Mouse (Mus musculus) CD8-positive naive resting alpha-beta T cell, adult 2 months (primary cell): ENCODE results near the gene Cavin3.

Source experiments
- DNase-seq, 2 experiments: peaks; one replicate each; pipeline ENCODE4 v3.0.0; 2022; ENCODE audit warnings: low read depth in 2 of 2, low spot score in 2 of 2

Cavin3 gene

GRCm38 (mm10) chr7:105481505-105482411, at the start of gene Cavin3:
Gene Cavin3 (minus strand): TSS chr7:105482300.
- no peak for DNase-seq

GRCm38 (mm10) chr7:105528094-105528493, 46.0 kb upstream of the Cavin3 start:
- no peak for DNase-seq

- no peak for DNase-seq
Measured at GRCm38 (mm10) chr7:105527306-105527937, 45.3 kb upstream of the Cavin3 start.

- no peak for DNase-seq
Measured at GRCm38 (mm10) chr7:105524222-105524621, 42.1 kb upstream of the Cavin3 start.

DNA sequence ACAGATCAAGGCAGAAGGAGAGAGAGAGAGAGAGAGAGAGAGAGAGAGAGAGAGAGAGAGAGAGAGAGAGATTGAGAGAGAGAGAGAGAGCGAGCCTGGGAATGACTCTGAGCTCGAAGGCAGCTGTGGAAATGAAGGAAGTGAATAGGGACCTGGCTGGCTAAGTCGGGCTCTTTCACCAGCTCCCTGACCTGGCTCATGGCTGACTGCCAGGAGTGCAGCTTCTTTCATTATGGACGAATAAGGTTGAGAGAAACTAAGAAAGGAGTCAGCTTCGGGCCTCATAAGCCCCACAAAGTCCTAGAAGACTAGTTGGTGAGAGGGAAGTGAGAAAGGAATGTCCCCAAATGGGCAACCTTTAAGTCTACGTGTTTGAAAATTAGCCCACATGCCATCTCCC, 38.1 kb upstream of the Cavin3 start:
- DNase-seq = no peak

DNA sequence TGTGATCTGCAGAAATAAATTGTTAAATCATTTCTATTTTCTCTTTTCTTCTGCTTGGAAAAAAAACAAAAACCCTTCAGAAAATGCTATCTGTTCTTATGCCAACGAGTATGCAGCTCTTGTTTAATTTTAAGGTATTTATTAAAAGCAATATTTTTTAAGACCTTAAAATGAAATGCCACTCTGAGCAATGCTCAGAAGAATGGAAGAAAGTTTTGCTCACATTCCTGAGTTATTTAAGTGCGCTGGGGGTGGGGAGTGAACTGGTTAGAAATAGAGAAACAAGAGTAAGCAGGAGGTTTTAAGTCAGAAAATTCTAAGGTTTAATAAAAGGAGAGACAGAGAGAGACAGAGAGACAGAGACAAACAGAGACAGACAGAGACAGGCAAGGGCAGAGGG, 37.7 kb upstream of the Cavin3 start:
- DNase-seq = no peak

DNA sequence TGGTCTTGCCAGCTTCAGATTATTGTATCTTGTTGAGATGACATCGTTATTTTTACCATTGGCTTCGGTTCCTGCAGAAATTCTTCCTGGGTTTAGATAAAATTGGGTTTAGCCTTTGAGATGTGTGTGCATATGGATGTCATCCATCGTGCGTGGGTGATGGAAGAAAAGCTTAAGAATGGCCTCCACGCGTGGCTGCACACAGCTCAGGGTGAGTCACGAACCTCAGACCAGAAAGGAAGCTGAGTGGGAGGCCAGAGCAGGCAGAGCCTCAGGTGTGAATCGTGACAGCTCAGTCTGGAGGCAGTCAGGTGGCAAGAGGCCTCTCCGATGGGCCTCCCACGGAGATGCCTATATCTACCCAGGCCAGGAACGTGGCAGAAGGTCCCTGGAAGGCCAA, 37.2 kb upstream of the Cavin3 start:
- no peak for DNase-seq

DNA sequence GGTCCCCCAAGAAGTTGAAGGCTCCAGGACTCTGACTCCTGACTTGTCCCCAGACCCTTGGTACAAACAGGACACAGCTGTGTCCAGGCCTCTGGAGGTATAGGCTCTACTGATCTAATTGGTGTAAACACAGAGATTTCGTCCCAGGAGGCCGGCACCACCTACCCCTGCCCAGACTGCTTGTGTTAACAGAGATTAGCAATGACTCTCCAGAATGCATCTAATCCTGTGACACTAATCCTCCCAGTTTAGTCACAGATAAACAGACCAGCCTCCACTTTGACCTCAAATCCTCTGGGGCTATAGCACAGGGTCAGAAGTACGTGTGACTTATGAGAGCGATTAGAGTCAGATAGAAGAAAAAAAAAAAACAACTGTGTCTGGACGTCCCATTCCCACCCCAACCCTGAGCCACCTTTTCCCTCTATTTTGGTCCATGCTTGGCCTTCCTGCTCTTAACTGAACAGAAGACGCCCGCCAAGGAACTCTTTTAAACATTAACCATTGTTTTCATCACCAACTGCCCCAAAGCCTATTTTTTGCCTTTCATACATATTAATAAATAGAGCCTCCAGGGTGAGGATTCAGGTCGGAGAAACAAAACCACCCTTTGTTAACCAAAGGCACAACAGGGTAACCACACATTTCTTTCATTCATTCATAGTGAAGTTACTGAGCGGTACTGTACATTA, 34.7 kb upstream of the Cavin3 start:
- DNase-seq = no peak

GRCm38 (mm10) chr7:105515178-105515577, 33.1 kb upstream of the Cavin3 start:
- peak; percentile 28 to 49 for DNase-seq

GRCm38 (mm10) chr7:105514561-105514960, 32.5 kb upstream of the Cavin3 start:
- DNase-seq = no peak

DNA sequence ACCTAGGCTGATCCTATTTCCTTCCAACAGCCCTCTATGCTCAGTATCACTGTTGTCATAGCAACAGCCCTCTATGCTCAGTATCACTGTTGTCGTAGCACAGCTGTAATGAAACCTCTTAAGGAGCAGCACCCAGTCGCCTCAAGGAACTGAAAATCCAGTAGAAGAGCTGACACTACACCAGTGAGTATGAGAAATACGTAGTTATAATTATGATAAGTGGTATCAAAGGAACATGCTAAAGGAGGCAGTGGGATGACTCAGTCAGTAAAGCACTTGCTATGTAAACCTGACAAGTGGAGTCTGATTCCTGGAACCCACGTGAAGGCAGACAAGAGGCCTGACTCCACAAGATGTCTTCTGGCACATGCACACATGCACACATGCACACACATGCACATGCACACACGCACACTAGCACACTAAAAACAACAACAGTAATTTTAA, 31.8 kb upstream of the Cavin3 start:
- DNase-seq = no peak

DNA sequence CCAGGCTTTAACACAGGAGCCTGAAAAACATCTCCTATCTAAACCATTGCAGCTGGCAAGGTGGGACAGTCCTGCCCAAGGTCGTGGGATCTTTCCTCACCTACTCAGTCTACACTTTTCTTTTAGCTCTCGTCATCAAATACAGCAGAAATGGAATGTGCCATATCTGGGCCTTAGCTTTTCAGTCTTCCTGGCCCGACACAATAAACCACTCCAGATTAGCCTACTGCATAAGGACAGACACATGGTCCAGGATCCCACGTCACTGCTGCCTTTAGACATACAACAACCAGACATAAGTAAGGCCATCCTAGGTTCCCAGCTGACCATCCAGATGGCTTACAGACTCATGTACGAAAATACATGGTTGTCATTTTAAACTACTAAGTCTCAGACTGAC, 28.0 kb upstream of the Cavin3 start:
- no peak for DNase-seq

DNA sequence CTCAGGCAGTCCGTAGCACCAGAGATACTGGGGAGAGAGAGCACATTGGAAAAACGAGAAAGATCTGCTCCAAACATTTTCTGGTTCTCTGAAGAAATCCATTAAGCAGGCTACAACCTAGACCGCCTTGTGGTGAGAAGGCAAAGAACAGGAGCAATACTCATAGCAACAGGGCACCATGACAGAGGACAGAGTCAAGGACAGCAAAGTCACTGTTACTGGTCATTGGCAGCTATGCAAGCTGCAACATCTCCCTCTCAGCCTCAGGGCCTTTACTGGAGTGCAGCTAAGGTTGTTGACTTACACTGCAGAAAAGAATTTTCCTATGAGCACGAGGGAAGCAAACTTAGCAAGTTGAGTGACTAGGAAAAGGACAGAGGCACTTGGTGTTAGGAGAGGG, 25.2 kb upstream of the Cavin3 start:
- DNase-seq = no peak

- DNase-seq = no peak
Measured at GRCm38 (mm10) chr7:105501984-105502383, 19.9 kb upstream of the Cavin3 start.

DNA sequence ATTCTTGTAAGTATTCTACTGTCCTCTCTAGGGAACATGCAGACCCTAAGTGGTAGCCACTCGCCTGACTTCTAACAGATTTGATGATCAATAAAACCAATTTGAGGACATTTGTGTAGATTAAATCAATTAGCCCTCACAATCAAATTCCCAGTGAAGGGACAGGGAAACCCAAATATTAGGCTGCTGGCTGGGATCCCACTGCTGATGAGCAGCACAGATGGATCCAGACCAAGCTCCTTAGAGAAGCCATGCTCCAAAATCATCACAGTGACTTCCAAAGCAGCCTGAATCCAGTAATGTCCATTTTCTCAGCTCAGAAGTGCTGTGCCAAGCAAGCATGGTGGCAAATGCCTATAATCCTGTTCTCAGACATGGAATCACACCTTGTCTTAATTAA, 17.6 kb upstream of the Cavin3 start:
- no peak for DNase-seq

GRCm38 (mm10) chr7:105498854-105499492, 16.9 kb upstream of the Cavin3 start:
- no peak for DNase-seq

DNA sequence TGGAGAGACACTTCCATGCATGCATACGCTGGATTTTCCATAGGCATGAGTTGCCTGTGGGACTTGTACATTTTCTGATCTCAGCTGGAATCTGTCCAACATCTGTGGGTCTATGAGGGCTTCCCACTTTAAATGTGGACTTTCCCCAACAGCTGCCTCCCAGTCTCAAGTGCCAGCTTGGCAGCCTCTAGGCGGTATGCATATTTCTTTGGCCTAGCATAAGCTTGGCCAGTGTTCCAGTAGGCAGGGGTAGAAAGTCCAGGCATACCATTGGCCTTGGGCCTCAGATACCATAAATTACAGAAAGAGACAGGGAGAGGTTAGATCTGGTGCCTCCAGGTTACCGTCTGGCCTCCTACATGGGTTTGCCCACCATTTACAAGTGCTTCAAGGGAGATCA, 15.8 kb upstream of the Cavin3 start:
- no peak for DNase-seq

- no peak for DNase-seq
Measured at GRCm38 (mm10) chr7:105487104-105487876, 5.2 kb upstream of the Cavin3 start.

- DNase-seq = no peak
Measured at GRCm38 (mm10) chr7:105485029-105485428, 2.9 kb upstream of the Cavin3 start.

- DNase-seq = no peak
Measured at GRCm38 (mm10) chr7:105482426-105482825, 326 bp upstream of the Cavin3 start.
